Mouse (Mus musculus): ENCODE measurements around the gene Nhsl1. TPM values are rescaled to one million over a fixed set of nuclear protein-coding genes. Genes with fewer than 3 reads are reported as not detected.
A peak's percentile ranks its signal among the peaks of the same experiment; 100 is the strongest.

The Nhsl1 gene
- polyA plus RNA-seq, 1 experiment from 2014 or later: 8.2 TPM

DNA sequence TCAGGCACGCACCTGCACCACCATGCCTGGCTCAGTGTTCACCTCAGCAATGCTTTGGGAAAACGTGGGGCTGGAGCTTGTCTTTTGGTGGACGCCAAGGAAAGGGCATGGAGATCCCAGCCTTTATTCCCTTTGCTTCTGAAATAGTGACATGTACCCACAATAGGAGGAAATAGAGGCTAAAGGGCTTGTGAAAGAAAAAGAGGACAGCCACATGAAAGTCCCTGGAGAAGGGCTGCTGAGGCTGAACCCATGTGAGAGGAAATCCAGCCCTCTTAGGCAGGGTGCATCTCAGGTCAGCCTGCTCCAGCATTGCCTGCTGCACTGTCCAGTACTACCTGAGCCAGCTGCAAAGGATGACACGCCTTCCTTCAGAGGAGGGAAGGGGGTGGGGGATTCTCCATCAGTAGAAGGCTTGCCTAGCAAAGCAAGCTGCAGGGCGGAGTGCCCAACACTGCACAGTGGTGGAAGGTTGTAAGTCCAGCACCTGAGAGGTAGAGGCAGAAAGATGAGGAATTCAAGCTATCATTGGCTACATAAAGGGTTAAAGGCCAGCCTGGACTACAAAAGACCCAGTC, 9.6 kb downstream of the Nhsl1 start:
- Histone ChIP-seq H3K36me3 (no peaks in the 10 kb centered on the region), H3K27ac (no peak overlapping the region), H3K9me3 (no peaks in the 10 kb centered on the region), H3K4me1 (peaks cover 27% of the 10 kb centered on the region), H3K27me3 (no peaks in the 10 kb centered on the region), H3K4me2 (no peak overlapping the region), H3K9ac (no peak overlapping the region), H3K4me3 (no peak overlapping the region)
- WGBS: 53% methylated on average over 5 of the region's 5 CpGs
- no peak for ATAC-seq (ENCODE audit: insufficient number of reproducible peaks, insufficient read depth, low FRiP score, low TSS enrichment, low read depth)

GRCm38 (mm10) chr10:18329096-18330038, 10.6 kb downstream of the Nhsl1 start:
- Histone ChIP-seq H3K4me1 (peaks cover 27% of the 10 kb centered on the region), H3K4me2 (peak overlapping the region; percentile 69), H3K36me3 (no peaks in the 10 kb centered on the region), H3K4me3 (peak overlapping the region; percentile 41), H3K9me3 (no peaks in the 10 kb centered on the region), H3K9ac (peak overlapping the region; percentile 65), H3K27me3 (no peaks in the 10 kb centered on the region), H3K27ac (peak overlapping the region; percentile 45)
- no peak for ATAC-seq (ENCODE audit: insufficient number of reproducible peaks, insufficient read depth, low FRiP score, low TSS enrichment, low read depth)
- WGBS: 3% methylated on average over 22 of the region's 23 CpGs

- H3K4me2 ChIP-seq: no peak overlapping the region
- 82% methylated on average over 5 of the region's 5 CpGs for WGBS
- H3K36me3 ChIP-seq: no peaks in the 10 kb centered on the region
- H3K4me3 ChIP-seq: no peak overlapping the region
- no peak overlapping the region for H3K27ac ChIP-seq
- no peak for ATAC-seq (ENCODE audit: insufficient number of reproducible peaks, insufficient read depth, low FRiP score, low TSS enrichment, low read depth)
- no peak overlapping the region for H3K9ac ChIP-seq
- H3K4me1 ChIP-seq: peaks cover 27% of the 10 kb centered on the region
- no peaks in the 10 kb centered on the region for H3K27me3 ChIP-seq
- H3K9me3 ChIP-seq: no peaks in the 10 kb centered on the region
Measured at GRCm38 (mm10) chr10:18330445-18330844, 11.7 kb downstream of the Nhsl1 start.

DNA sequence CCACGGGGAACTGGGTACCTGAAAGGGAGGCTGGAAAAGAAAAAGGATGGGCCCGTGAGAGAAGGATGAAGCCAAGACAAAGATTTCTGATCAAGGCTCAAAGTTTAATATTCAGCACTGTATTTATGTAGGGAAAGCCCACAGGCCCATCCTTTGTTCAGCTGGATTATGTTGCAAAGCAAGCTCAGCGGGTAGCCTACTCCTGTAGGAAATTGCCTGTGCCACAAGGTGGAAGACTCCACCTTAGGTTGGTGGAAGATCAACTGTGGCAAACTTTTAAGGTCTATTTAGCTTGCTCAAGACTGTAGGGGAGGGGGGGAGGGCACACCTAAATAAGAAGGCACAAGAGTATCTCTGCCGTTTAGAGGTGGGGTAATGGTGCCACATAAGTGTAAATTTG, 14.8 kb downstream of the Nhsl1 start:
- Histone ChIP-seq H3K27ac (no peak overlapping the region), H3K36me3 (no peaks in the 10 kb centered on the region), H3K9ac (no peak overlapping the region), H3K4me1 (peaks cover 26% of the 10 kb centered on the region), H3K9me3 (no peaks in the 10 kb centered on the region), H3K4me3 (no peak overlapping the region), H3K4me2 (no peak overlapping the region), H3K27me3 (no peaks in the 10 kb centered on the region)
- no peak for ATAC-seq (ENCODE audit: insufficient number of reproducible peaks, insufficient read depth, low FRiP score, low TSS enrichment, low read depth)
- WGBS: 44% methylated on average over 4 of the region's 4 CpGs

GRCm38 (mm10) chr10:18334176-18334575, 15.4 kb downstream of the Nhsl1 start:
- no peak overlapping the region for H3K9ac ChIP-seq
- H3K4me2 ChIP-seq: no peak overlapping the region
- no peak for ATAC-seq (ENCODE audit: insufficient number of reproducible peaks, insufficient read depth, low FRiP score, low TSS enrichment, low read depth)
- H3K36me3 ChIP-seq: no peaks in the 10 kb centered on the region
- no peaks in the 10 kb centered on the region for H3K9me3 ChIP-seq
- H3K27ac ChIP-seq: no peak overlapping the region
- H3K27me3 ChIP-seq: no peaks in the 10 kb centered on the region
- 86% methylated on average over 4 of the region's 4 CpGs for WGBS
- no peak overlapping the region for H3K4me3 ChIP-seq
- peaks cover 21% of the 10 kb centered on the region for H3K4me1 ChIP-seq

- no peak overlapping the region for H3K4me2 ChIP-seq
- WGBS: 78% methylated on average over 9 of the region's 9 CpGs
- H3K36me3 ChIP-seq: no peaks in the 10 kb centered on the region
- ATAC-seq (ENCODE audit: insufficient number of reproducible peaks, insufficient read depth, low FRiP score, low TSS enrichment, low read depth): no peak
- H3K4me1 ChIP-seq: peaks cover 16% of the 10 kb centered on the region
- no peak overlapping the region for H3K27ac ChIP-seq
- no peak overlapping the region for H3K9ac ChIP-seq
- H3K4me3 ChIP-seq: no peak overlapping the region
- H3K9me3 ChIP-seq: no peaks in the 10 kb centered on the region
- no peaks in the 10 kb centered on the region for H3K27me3 ChIP-seq
Measured at GRCm38 (mm10) chr10:18334734-18335133, 15.9 kb downstream of the Nhsl1 start.

- Histone ChIP-seq H3K27ac (no peak overlapping the region), H3K4me3 (no peak overlapping the region), H3K27me3 (no peaks in the 10 kb centered on the region), H3K9ac (no peak overlapping the region), H3K4me2 (no peak overlapping the region), H3K9me3 (no peaks in the 10 kb centered on the region), H3K36me3 (no peaks in the 10 kb centered on the region), H3K4me1 (0 out of 2 replicates have a peak, but pooled peaks cover 6% of the 10 kb centered on the region)
- 83% methylated on average over 5 of the region's 5 CpGs for WGBS
- ATAC-seq (ENCODE audit: insufficient number of reproducible peaks, insufficient read depth, low FRiP score, low TSS enrichment, low read depth): no peak
Measured at GRCm38 (mm10) chr10:18337725-18338124, 18.9 kb downstream of the Nhsl1 start.

DNA sequence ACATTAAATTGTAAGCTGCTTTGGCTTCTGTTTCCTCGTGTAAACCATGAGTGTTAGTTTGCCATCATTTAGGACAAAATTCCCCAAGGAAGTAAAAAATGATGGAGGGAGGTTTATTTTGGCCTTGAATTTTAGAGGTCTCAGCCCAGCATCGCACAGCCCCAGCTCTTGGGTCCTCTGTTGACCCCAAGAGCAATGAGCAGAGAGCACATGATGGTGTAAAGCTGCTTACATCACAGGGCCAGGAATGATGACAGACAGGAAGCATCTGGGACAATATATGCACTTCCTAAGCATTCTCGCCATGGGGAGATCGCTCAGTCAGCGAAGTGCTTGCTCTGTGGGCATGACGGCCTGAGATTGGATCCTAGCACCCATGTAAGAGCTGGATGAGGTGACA, 20.6 kb downstream of the Nhsl1 start:
- 85% methylated on average over 6 of the region's 6 CpGs for WGBS
- H3K36me3 ChIP-seq: no peaks in the 10 kb centered on the region
- no peaks in the 10 kb centered on the region for H3K27me3 ChIP-seq
- no peak overlapping the region for H3K4me2 ChIP-seq
- no peaks in the 10 kb centered on the region for H3K9me3 ChIP-seq
- no peak overlapping the region for H3K27ac ChIP-seq
- H3K4me1 ChIP-seq: 0 out of 2 replicates have a peak, but pooled peaks cover 4% of the 10 kb centered on the region
- H3K9ac ChIP-seq: no peak overlapping the region
- H3K4me3 ChIP-seq: no peak overlapping the region
- no peak for ATAC-seq (ENCODE audit: insufficient number of reproducible peaks, insufficient read depth, low FRiP score, low TSS enrichment, low read depth)

GRCm38 (mm10) chr10:18340930-18341329, 22.1 kb downstream of the Nhsl1 start:
- no peaks in the 10 kb centered on the region for H3K9me3 ChIP-seq
- H3K4me2 ChIP-seq: no peak overlapping the region
- H3K9ac ChIP-seq: no peak overlapping the region
- WGBS: 81% methylated on average over 1 of the region's 1 CpGs
- H3K4me1 ChIP-seq: 0 out of 2 replicates have a peak, but pooled peaks cover 4% of the 10 kb centered on the region
- H3K36me3 ChIP-seq: no peaks in the 10 kb centered on the region
- no peak overlapping the region for H3K4me3 ChIP-seq
- 0 out of 2 replicates have a peak overlapping the region, but pooled peaks have one; percentile 11 for H3K27ac ChIP-seq
- ATAC-seq (ENCODE audit: insufficient number of reproducible peaks, insufficient read depth, low FRiP score, low TSS enrichment, low read depth): no peak
- H3K27me3 ChIP-seq: no peaks in the 10 kb centered on the region

- H3K4me3 ChIP-seq: peak overlapping the region; percentile 17; the same call in 1 of the 2 replicates
- H3K9me3 ChIP-seq: no peaks in the 10 kb centered on the region
- no peaks in the 10 kb centered on the region for H3K27me3 ChIP-seq
- WGBS: 22% methylated on average over 15 of the region's 15 CpGs
- peak overlapping the region; percentile 11 for H3K27ac ChIP-seq
- peak overlapping the region; percentile 47 for H3K4me2 ChIP-seq
- H3K36me3 ChIP-seq: no peaks in the 10 kb centered on the region
- H3K4me1 ChIP-seq: 0 out of 2 replicates have a peak, but pooled peaks cover 4% of the 10 kb centered on the region
- H3K9ac ChIP-seq: 0 out of 2 replicates have a peak overlapping the region, but pooled peaks have one; percentile 21
- ATAC-seq (ENCODE audit: insufficient number of reproducible peaks, insufficient read depth, low FRiP score, low TSS enrichment, low read depth): no peak
Measured at GRCm38 (mm10) chr10:18341444-18342196, 22.8 kb downstream of the Nhsl1 start.

- ATAC-seq (ENCODE audit: insufficient number of reproducible peaks, insufficient read depth, low FRiP score, low TSS enrichment, low read depth): no peak
- H3K4me2 ChIP-seq: no peak overlapping the region
- no peaks in the 10 kb centered on the region for H3K9me3 ChIP-seq
- H3K9ac ChIP-seq: no peak overlapping the region
- H3K27ac ChIP-seq: no peak overlapping the region
- no peaks in the 10 kb centered on the region for H3K36me3 ChIP-seq
- H3K27me3 ChIP-seq: no peaks in the 10 kb centered on the region
- 89% methylated on average over 15 of the region's 15 CpGs for WGBS
- no peak overlapping the region for H3K4me3 ChIP-seq
- H3K4me1 ChIP-seq: no peaks in the 10 kb centered on the region; the same call in 1 of the 2 replicates
Measured at GRCm38 (mm10) chr10:18347231-18347630, 28.4 kb downstream of the Nhsl1 start.
